Mouse (Mus musculus) adrenal gland, postnatal 10 days (tissue): Measurements from ENCODE around the gene Odf2. TPM values are rescaled to one million over a fixed set of nuclear protein-coding genes. Genes with fewer than 3 reads are reported as not detected.
A peak's percentile ranks its signal among the peaks of the same experiment; 100 is the strongest.

ENCODE experiments used
- DNase-seq: peaks from one replicate; pipeline ENCODE4 v3.0.0; 2021; ENCODE audit warnings: mixed read lengths
- microRNA-seq: library from miRNA; unstranded; fragments of <30 nt; microRNA quantifications from one replicate; pipeline ENCODE4 v1.2.0, GENCODE M21; 2021
- total RNA-seq, 2 experiments: library from RNA; stranded (reverse); gene quantifications; 2 replicates each; pipeline ENCODE4 v1.2.3; 2021

Odf2 gene
- total RNA-seq, 2 experiments from 2014 or later = 41.1 to 44.6 TPM

DNA sequence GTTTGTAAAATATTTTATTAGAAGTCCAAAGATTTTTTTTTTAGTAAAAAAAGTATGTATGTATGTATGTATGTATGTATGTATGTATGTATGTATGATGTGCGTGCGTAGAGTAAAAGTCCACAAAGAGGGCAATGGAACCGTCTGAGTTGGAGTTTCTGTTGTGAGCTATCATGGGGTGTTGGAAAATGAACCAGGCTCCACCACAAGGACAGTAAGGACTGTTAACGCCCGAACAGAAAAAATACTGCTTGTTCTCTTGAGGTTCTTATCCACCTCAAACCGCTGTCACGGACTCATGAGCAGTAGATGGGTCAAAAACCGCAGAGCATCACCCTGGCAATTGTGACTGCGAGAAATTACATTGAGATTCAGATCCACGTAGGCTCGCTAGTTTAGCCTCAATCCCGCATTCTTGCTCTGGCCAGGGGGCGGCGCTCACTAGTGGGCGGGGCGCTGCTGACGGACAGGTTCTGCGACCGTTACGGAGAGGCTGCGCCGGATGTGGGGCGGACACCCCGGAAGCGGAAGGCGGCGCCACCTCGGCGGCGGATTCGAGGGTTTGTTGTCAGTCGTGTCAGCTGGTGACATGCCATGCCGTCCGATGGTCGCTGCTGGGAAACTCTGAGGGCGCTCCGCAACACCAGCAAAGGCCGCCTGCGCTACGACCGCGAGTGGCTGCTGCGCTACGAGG, 46.0 kb downstream of the Odf2 start, which contains the start of gene Gle1:
Gene Gle1, plus strand, starts transcription at position 521 of the 694 bp plus-strand sequence.
- peak; percentile 98 for DNase-seq

DNA sequence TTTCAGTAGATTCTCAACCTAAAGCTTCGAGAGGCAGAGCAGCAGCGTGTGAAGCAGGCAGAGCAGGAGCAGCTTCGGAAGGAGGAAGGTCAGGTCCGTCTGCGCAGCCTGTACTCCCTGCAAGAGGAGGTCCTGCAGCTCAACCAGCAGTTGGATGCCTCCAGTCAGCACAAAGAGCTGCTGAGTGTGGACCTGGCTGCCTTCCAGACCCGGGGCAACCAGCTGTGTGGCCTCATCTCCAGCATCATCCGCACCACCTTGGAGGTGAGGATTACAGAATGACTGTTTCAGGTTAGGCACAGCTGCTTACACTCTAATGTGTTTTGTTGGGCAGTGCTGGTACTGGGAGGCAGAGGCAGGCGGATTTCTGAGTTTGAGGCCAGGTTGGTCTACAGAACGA, 51.1 kb downstream of the Odf2 start:
- no peak for DNase-seq

- no peak for DNase-seq
These were observed 51.8 kb downstream of the Odf2 start for GRCm38 (mm10) chr2:29940826-29941225.

- peak; percentile 15 for DNase-seq
These were observed 55.7 kb downstream of the Odf2 start for GRCm38 (mm10) chr2:29944723-29945122.

DNA sequence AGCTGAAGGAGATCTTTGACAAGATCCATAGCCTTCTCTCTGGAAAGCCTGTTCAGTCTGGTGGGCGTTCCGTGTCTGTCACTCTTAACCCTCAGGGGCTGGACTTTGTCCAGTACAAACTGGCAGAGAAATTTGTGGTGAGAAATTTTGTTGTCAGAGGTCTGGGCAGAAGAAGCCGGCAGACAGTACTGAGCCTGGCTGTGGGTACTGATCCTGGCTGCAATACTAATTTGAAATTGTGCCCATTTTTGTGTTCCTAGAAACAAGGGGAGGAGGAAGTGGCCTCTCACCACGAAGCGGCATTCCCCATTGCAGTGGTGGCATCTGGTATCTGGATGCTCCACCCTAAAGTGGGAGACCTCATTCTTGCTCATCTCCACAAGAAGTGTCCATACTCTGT, 59.9 kb downstream of the Odf2 start:
- DNase-seq = no peak

DNA sequence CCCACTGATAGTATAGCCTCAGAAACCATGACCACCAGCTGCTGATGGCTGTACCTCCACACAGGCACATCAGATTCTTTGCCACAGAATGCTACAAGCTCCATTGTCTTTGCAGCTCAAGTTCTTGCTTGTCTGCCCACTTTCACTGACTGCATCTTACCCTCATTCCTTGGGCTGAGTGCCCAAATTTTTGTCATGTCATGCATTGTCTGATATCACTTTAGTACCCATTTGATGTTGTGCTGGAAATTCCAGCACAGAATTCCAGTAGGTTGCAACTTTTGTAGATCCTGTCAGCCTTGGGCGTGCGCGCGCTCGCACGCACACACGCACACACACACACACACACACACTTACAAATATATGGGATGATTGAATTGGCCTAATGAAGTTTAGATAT, 72.2 kb downstream of the Odf2 start:
- no peak for DNase-seq

DNA sequence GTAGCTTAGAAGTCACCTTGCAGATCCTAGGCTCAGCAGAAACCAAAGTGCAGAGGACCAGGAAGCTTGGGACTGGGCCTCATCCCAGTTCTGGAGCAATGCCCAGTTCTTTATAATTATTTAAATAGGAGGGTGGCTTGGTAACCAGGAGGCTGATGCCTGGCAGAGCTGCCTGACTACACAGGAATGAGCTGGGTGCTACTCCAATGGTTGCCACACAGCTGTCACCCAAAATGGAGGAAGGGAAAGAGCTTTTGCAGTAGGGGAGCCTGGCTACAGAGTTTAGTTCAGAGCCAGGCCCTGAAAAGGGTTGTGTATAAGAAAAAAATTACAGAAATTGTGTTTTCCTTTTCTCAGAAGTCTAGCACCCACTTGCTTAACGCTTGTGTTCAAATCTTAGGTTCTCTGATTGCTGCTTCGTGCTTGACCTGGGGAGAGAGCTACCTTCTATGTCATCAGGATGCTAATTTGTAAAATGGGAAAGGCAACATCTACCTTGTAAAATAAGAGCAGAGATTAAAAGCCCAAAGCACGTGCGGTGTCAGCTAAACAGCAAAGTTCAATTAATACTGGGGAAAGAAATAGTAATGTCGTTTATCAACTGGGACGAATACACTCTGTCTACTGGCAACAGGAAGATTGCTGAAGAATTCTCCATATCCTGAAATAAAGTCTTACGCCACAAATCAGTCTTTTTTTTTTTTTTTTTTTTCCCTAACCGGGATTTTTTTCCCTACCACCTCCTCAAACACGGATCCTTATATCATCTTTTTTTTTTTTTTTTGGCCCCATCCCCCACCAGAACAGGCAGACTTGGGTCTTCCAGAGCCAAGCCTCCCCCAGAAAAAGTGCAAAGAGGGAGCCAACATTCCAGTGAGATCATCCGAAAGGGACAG, 75.6 kb downstream of the Odf2 start:
- peak; percentile 24 for DNase-seq

GRCm38 (mm10) chr2:29965250-29965843, 76.3 kb downstream of the Odf2 start, which contains the start of gene Sptan1:
Sptan1 (plus strand) TSS chr2:29965560.
- DNase-seq = peak; percentile 99

GRCm38 (mm10) chr2:29965906-29966305, 76.9 kb downstream of the Odf2 start:
- peak; percentile 59 for DNase-seq

- no peak for DNase-seq
These were observed 77.8 kb downstream of the Odf2 start for GRCm38 (mm10) chr2:29966826-29967225.

DNA sequence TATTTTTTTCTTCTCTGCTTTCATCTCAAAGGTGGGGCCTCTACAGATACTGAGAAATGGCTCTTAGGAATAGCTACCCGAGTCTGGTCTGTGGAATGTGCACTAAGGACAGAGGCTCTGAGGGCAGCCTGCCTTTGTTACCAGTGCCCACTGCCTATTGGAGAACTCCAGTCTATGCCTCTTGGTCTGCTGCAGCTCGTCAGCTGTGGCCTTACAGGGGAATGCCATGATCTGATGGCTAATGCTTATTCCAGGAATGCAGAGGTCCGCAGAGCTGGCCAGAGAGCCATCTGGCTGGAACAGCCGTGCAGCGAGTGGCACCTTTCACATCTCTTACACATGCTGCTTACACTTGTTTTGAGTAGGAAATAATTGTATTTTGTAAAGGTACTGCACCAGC, 78.7 kb downstream of the Odf2 start:
- DNase-seq = no peak

GRCm38 (mm10) chr2:29968638-29969037, 79.6 kb downstream of the Odf2 start:
- no peak for DNase-seq

DNA sequence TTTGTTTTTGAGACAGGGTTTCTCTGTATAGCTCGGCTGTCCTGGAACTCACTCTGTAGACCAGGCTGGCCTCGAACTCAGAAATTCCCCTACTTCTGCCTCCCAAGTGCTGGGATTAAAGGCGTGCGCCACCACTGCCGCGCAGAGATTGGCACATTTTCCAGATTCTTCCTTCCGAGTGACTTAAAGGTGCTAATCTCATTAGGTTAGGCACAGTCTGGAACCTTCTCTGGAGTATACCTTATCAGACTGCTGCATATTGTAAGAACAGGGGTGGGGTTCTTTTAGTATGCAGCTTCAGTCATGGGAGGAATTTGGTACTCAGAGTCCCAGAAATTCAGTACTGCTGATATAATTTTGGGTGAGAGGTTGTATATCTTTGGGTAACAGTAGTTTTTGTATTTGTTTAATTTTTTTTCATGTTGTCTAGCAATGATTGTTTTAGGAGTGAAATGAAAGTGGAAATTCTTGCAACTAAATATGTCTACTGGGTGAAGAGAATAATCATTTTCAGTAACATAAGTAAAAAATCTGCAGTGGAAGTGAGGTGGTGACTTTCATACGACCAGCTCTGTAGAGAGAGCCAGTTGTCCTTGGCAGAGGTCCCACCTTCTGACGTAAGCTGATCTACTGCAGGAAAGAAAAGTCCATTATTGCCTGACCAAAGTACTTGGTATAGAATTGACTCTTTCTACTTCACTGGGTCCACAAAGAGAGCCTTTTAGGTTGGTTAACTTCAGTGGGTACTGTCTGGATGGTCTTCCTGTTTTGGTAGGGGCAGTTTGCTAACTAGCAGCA, 83.0 kb downstream of the Odf2 start:
- DNase-seq = peak; percentile 92

GRCm38 (mm10) chr2:29973525-29973924, 84.5 kb downstream of the Odf2 start:
- no peak for DNase-seq

DNA sequence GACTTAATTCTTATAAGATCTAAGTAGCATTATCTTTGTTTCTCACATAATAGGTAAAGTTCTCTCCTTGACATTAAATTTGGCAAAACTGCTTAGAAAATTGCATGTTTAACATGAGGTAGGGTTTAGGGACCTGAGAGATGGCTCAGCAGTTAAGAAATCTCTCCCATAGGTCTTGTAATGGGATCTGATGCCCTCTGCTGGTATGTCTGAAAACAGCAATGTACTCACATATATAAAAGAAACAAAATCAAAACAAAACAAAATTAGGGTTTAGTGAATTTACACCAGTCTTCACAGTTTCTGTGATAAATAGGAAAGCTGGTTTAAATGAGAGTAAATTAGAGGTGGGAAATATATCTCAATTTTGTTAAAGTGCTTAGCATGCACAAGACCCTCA, 88.3 kb downstream of the Odf2 start:
- DNase-seq = peak; percentile 66

GRCm38 (mm10) chr2:29980661-29981060, 91.6 kb downstream of the Odf2 start:
- no peak for DNase-seq

Small RNA genes lying within 50 kb of the gene (microRNA-seq; reads per million reads assigned to microRNA genes)
- gene Mir219a-2 = not detected
- not detected for gene Mir219b

Other genes with a start within 250 kb of the Odf2 start
- gene Gm13420, start 137.5 kb upstream of the Odf2 start, total RNA-seq = under 1 TPM in 1 of 2 experiments, not detected in 1; 0.48 TPM
- not detected for gene Gm13547, start 129.9 kb upstream of the Odf2 start, total RNA-seq
- gene Coq4, start 101.7 kb upstream of the Odf2 start, total RNA-seq = 10 to 100 TPM; 16.4 to 21.8 TPM
- gene Trub2, start 100.7 kb upstream of the Odf2 start, total RNA-seq = 10 to 100 TPM; 25.7 to 43.1 TPM
- gene Slc27a4, start 86.6 kb upstream of the Odf2 start, total RNA-seq = 10 to 100 TPM; 26.8 to 27.8 TPM
- 10 to 100 TPM; 39.4 to 43.6 TPM for gene Urm1, start 69.1 kb upstream of the Odf2 start, total RNA-seq
- gene Cercam, start 20.1 kb upstream of the Odf2 start, total RNA-seq = 10 to 100 TPM; 16.6 to 19.0 TPM
- gene Gle1, start 46.2 kb downstream of the Odf2 start, total RNA-seq = 10 to 100 TPM; 31.8 to 36.5 TPM
- 100 to 1,000 TPM; 200 to 226 TPM for gene Sptan1, start 76.3 kb downstream of the Odf2 start, total RNA-seq
- 10 to 100 TPM; 20.1 to 24.4 TPM for gene Wdr34, start 159.7 kb downstream of the Odf2 start, total RNA-seq
- gene Set, start 168.2 kb downstream of the Odf2 start, total RNA-seq = 100 to 1,000 TPM; 216 to 221 TPM
- 10 to 100 TPM in 1 of 2 experiments, 1 to 10 TPM in 1; 6.3 to 10.1 TPM for gene Pkn3, start 188.5 kb downstream of the Odf2 start, total RNA-seq
- gene Zdhhc12, start 204.4 kb downstream of the Odf2 start, total RNA-seq = 10 to 100 TPM; 14.9 to 19.0 TPM
- gene Zer1, start 235.4 kb downstream of the Odf2 start, total RNA-seq = 10 to 100 TPM; 29.9 to 45.4 TPM
- gene Tbc1d13, start 244.5 kb downstream of the Odf2 start, total RNA-seq = 10 to 100 TPM; 47.2 to 64.0 TPM